Mouse (Mus musculus) small intestine, adult 2 months (tissue): ENCODE results near the gene Gp9.

Experiments
- CTCF ChIP-seq: fragments of 200-500 bp; IDR thresholded peaks from 2 replicates; pipeline ENCODE4 v1.5.1; 2012; ENCODE audit warnings: low read depth, mild to moderate bottlenecking, control low read depth, inconsistent platforms, low read length, moderate library complexity, mixed read lengths; ENCODE audit not compliant: insufficient replicate concordance, insufficient read length; ENCODE audit errors: extremely low read depth
- POLR2A ChIP-seq: fragments of 200-500 bp; IDR thresholded peaks from 2 replicates; pipeline ENCODE4 v1.6.1; 2012; ENCODE audit warnings: low read depth, mild to moderate bottlenecking, control low read depth, inconsistent platforms, low read length, moderate library complexity

- TF ChIP-seq CTCF, result no peak
- TF ChIP-seq POLR2A, result no peak
These were observed 31.8 kb upstream of the Gp9 start for GRCm38 (mm10) chr6:87746059-87746458.
